Mouse (Mus musculus) brown adipose tissue, adult 24 weeks (tissue): ENCODE data around the gene Catsperd. TPM values are rescaled to one million over a fixed set of nuclear protein-coding genes. Genes with fewer than 3 reads are reported as not detected.
"Not testable (repeated sequence)": the region's sequence is repeated elsewhere in the genome, so short reads cannot be mapped to it uniquely, and the experiment has no call there.

ENCODE experiments used
- H3K27ac ChIP-seq: fragments of 200-500 bp; replicated peaks from 2 replicates; pipeline ENCODE4 v1.5.1; 2012; ENCODE audit warnings: low read depth, mild to moderate bottlenecking, low read length
- H3K4me1 ChIP-seq: fragments of 200-500 bp; 2 replicates; pipeline ENCODE4 v1.6.1; 2012; ENCODE audit warnings: low read length, mixed read lengths; ENCODE audit not compliant: control insufficient read depth, insufficient read depth, insufficient read length
- H3K4me3 ChIP-seq: fragments of 200-500 bp; 2 replicates; pipeline ENCODE4 v1.5.1; 2012; ENCODE audit warnings: low read depth, mild to moderate bottlenecking, low read length, moderate library complexity; ENCODE audit not compliant: insufficient read depth
- polyA plus RNA-seq: library from polyadenylated mRNA; stranded (reverse); fragments of >200 nt; gene quantifications from 2 replicates; pipeline ENCODE4 v1.2.4, GENCODE M21; 2012; ENCODE audit not compliant: missing spikeins, insufficient read depth, insufficient read length

Gene Catsperd
- polyA plus RNA-seq, 1 experiment = not detected

GRCm38 (mm10) chr17:56607521-56608062, 20.4 kb upstream of the Catsperd start:
- Histone ChIP-seq H3K4me3 (no peak overlapping the region), H3K27ac (no peak overlapping the region), H3K4me1 (peaks cover 9% of the 10 kb centered on the region)

GRCm38 (mm10) chr17:56608699-56609098, 19.2 kb upstream of the Catsperd start:
- Histone ChIP-seq H3K27ac (peak overlapping the region; percentile 93), H3K4me3 (peak overlapping the region; percentile 91), H3K4me1 (peaks cover 9% of the 10 kb centered on the region)

- Histone ChIP-seq H3K27ac (peak within 1 kb of the TSS; percentile 93), H3K4me3 (peak within 1 kb of the TSS; percentile 91), H3K4me1 (peaks cover 14% of the 10 kb centered on the region)
Observed at GRCm38 (mm10) chr17:56609452-56610171, 18.3 kb upstream of the Catsperd start, which contains the start of gene 2410015M20Rik. TSS of gene 2410015M20Rik (minus strand) at chr17:56609771.

GRCm38 (mm10) chr17:56611323-56611722, 16.6 kb upstream of the Catsperd start:
- Histone ChIP-seq H3K4me1 (peaks cover 18% of the 10 kb centered on the region), H3K4me3 (no peak overlapping the region), H3K27ac (no peak overlapping the region)

- Histone ChIP-seq H3K4me3 (no peak overlapping the region), H3K4me1 (peaks cover 18% of the 10 kb centered on the region), H3K27ac (no peak overlapping the region)
Observed at GRCm38 (mm10) chr17:56611861-56612564, 15.9 kb upstream of the Catsperd start.

- not testable (repeated sequence) for H3K4me3 ChIP-seq, H3K27ac ChIP-seq
- H3K4me1 ChIP-seq = peaks cover 18% of the 10 kb centered on the region
Observed at GRCm38 (mm10) chr17:56612565-56612939, 15.4 kb upstream of the Catsperd start.

GRCm38 (mm10) chr17:56613236-56613844, 14.6 kb upstream of the Catsperd start, which contains the start of gene Rpl36:
TSS of gene Rpl36 (plus strand) at chr17:56613416.
- Histone ChIP-seq H3K27ac (peak within 1 kb of the TSS; percentile 83), H3K4me1 (peaks cover 18% of the 10 kb centered on the region), H3K4me3 (peak within 1 kb of the TSS; percentile 88)

GRCm38 (mm10) chr17:56613893-56614292, 14.1 kb upstream of the Catsperd start:
- H3K4me3 ChIP-seq = peak overlapping the region; percentile 88
- H3K27ac ChIP-seq = peak overlapping the region; percentile 83
- peaks cover 13% of the 10 kb centered on the region; the same call in 1 of the 2 replicates for H3K4me1 ChIP-seq

- no peak overlapping the region for H3K27ac ChIP-seq
Observed at GRCm38 (mm10) chr17:56614391-56615135, 13.4 kb upstream of the Catsperd start.

GRCm38 (mm10) chr17:56615136-56615784, 12.7 kb upstream of the Catsperd start:
- Histone ChIP-seq H3K4me1 (peaks cover 10% of the 10 kb centered on the region; the same call in 1 of the 2 replicates), H3K27ac (no peak overlapping the region), H3K4me3 (no peak overlapping the region)

More at GRCm38 (mm10) chr17:56614391-56615135, 13.4 kb upstream of the Catsperd start:
- Histone ChIP-seq H3K4me3 (peak overlapping the region; percentile 88), H3K4me1 (peaks cover 13% of the 10 kb centered on the region; the same call in 1 of the 2 replicates)

- peaks cover 9% of the 10 kb centered on the region; the same call in 1 of the 2 replicates for H3K4me1 ChIP-seq
- no peak overlapping the region for H3K4me3 ChIP-seq
- H3K27ac ChIP-seq = no peak overlapping the region
Observed at GRCm38 (mm10) chr17:56615792-56616191, 12.2 kb upstream of the Catsperd start.

GRCm38 (mm10) chr17:56616725-56617124, 11.2 kb upstream of the Catsperd start:
- Histone ChIP-seq H3K4me3 (no peak overlapping the region), H3K4me1 (peaks cover 9% of the 10 kb centered on the region; the same call in 1 of the 2 replicates), H3K27ac (no peak overlapping the region)

- Histone ChIP-seq H3K27ac (no peak overlapping the region), H3K4me3 (no peak overlapping the region), H3K4me1 (peaks cover 9% of the 10 kb centered on the region; the same call in 1 of the 2 replicates)
Observed at GRCm38 (mm10) chr17:56617628-56618027, 10.3 kb upstream of the Catsperd start.

- peaks cover 3% of the 10 kb centered on the region; the same call in 1 of the 2 replicates for H3K4me1 ChIP-seq
- no peak overlapping the region for H3K27ac ChIP-seq
- H3K4me3 ChIP-seq = no peak overlapping the region
Observed at GRCm38 (mm10) chr17:56625495-56625894, 2.4 kb upstream of the Catsperd start.
